Mouse (Mus musculus): Measurements from ENCODE around the gene Zc3h10. TPM values are rescaled to one million over a fixed set of nuclear protein-coding genes. Genes with fewer than 3 reads are reported as not detected.

The Zc3h10 gene
- polyA plus RNA-seq, 1 experiment from 2014 or later: 10.4 TPM

- Histone ChIP-seq H3K27me3 (replicated peaks; ENCODE audit: control insufficient read depth, insufficient read depth, low read length) (no peaks in the 10 kb centered on the region), H3K36me3 (ENCODE audit: control insufficient read depth, insufficient read depth) (no peaks in the 10 kb centered on the region), H3K4me3 (ENCODE audit: low read depth, low read length) (peak overlapping the region; percentile 14; the same call in 1 of the 2 replicates), H3K9me3 (ENCODE audit: control insufficient read depth) (no peaks in the 10 kb centered on the region), H3K4me2 (replicated peaks; ENCODE audit: low read depth) (peak overlapping the region; percentile 53), H3K27ac (ENCODE audit: low read depth, low read length) (0 out of 2 replicates have a peak overlapping the region, but pooled peaks have one; percentile 8), H3K9ac (ENCODE audit: low read depth, low read length) (no peak overlapping the region), H3K4me1 (replicated peaks; ENCODE audit: control insufficient read depth, insufficient read depth, low read length) (no peaks in the 10 kb centered on the region)
- no peak for TF ChIP-seq CTCF (IDR thresholded peaks at IDR 0.05; ENCODE audit: low read depth)
- no peak for ATAC-seq
- WGBS: 73% methylated on average over 4 of the region's 4 CpGs
Measured at GRCm38 (mm10) chr10:128535624-128536265, 11.8 kb downstream of the Zc3h10 start.

- Histone ChIP-seq H3K9me3 (ENCODE audit: control insufficient read depth) (no peaks in the 10 kb centered on the region), H3K9ac (ENCODE audit: low read depth, low read length) (no peak overlapping the region), H3K36me3 (ENCODE audit: control insufficient read depth, insufficient read depth) (no peaks in the 10 kb centered on the region), H3K27me3 (replicated peaks; ENCODE audit: control insufficient read depth, insufficient read depth, low read length) (no peaks in the 10 kb centered on the region), H3K4me1 (replicated peaks; ENCODE audit: control insufficient read depth, insufficient read depth, low read length) (no peaks in the 10 kb centered on the region), H3K4me2 (replicated peaks; ENCODE audit: low read depth) (no peak overlapping the region), H3K4me3 (ENCODE audit: low read depth, low read length) (no peak overlapping the region), H3K27ac (ENCODE audit: low read depth, low read length) (no peak overlapping the region)
- no peak for ATAC-seq
- 52% methylated on average over 2 of the region's 2 CpGs for WGBS
- TF ChIP-seq CTCF (IDR thresholded peaks at IDR 0.05; ENCODE audit: low read depth): no peak
Measured at GRCm38 (mm10) chr10:128535206-128535605, 12.4 kb downstream of the Zc3h10 start.

- H3K27ac ChIP-seq (ENCODE audit: low read depth, low read length): no peak overlapping the region
- no peaks in the 10 kb centered on the region for H3K9me3 ChIP-seq (ENCODE audit: control insufficient read depth)
- H3K4me1 ChIP-seq (replicated peaks; ENCODE audit: control insufficient read depth, insufficient read depth, low read length): no peaks in the 10 kb centered on the region
- no peak for TF ChIP-seq CTCF (IDR thresholded peaks at IDR 0.05; ENCODE audit: low read depth)
- H3K4me3 ChIP-seq (ENCODE audit: low read depth, low read length): peak overlapping the region; percentile 92
- peaks cover 8% of the 10 kb centered on the region for H3K36me3 ChIP-seq (ENCODE audit: control insufficient read depth, insufficient read depth)
- peak overlapping the region; percentile 100 for H3K4me2 ChIP-seq (replicated peaks; ENCODE audit: low read depth)
- ATAC-seq: no peak
- no peaks in the 10 kb centered on the region for H3K27me3 ChIP-seq (replicated peaks; ENCODE audit: control insufficient read depth, insufficient read depth, low read length)
- 26% methylated on average over 28 of the region's 28 CpGs for WGBS
- H3K9ac ChIP-seq (ENCODE audit: low read depth, low read length): peak overlapping the region; percentile 11; the same call in 1 of the 2 replicates
Measured at GRCm38 (mm10) chr10:128526366-128527356, 20.9 kb downstream of the Zc3h10 start.

- no peaks in the 10 kb centered on the region for H3K9me3 ChIP-seq (ENCODE audit: control insufficient read depth)
Measured at GRCm38 (mm10) chr10:128525671-128526308, 21.8 kb downstream of the Zc3h10 start, which contains the start of gene Esyt1. Gene Esyt1, minus strand, starts transcription at chr10:128525871.

GRCm38 (mm10) chr10:128524732-128525662, 22.6 kb downstream of the Zc3h10 start:
- H3K36me3 ChIP-seq (ENCODE audit: control insufficient read depth, insufficient read depth): peaks cover 22% of the 10 kb centered on the region
- peak overlapping the region; percentile 86 for H3K27ac ChIP-seq (ENCODE audit: low read depth, low read length)
- peak overlapping the region; percentile 92 for H3K4me3 ChIP-seq (ENCODE audit: low read depth, low read length)
- no peaks in the 10 kb centered on the region for H3K4me1 ChIP-seq (replicated peaks; ENCODE audit: control insufficient read depth, insufficient read depth, low read length)
- WGBS: under 1% methylated on average over 58 of the region's 58 CpGs
- H3K4me2 ChIP-seq (replicated peaks; ENCODE audit: low read depth): peak overlapping the region; percentile 100
- no peak for TF ChIP-seq CTCF (IDR thresholded peaks at IDR 0.05; ENCODE audit: low read depth)
- ATAC-seq: peak; percentile 48
- no peaks in the 10 kb centered on the region for H3K9me3 ChIP-seq (ENCODE audit: control insufficient read depth)
- H3K9ac ChIP-seq (ENCODE audit: low read depth, low read length): peak overlapping the region; percentile 78
- H3K27me3 ChIP-seq (replicated peaks; ENCODE audit: control insufficient read depth, insufficient read depth, low read length): no peaks in the 10 kb centered on the region

More at GRCm38 (mm10) chr10:128525671-128526308, 21.8 kb downstream of the Zc3h10 start, which contains the start of gene Esyt1:
- peaks cover 16% of the 10 kb centered on the region for H3K36me3 ChIP-seq (ENCODE audit: control insufficient read depth, insufficient read depth)
- peak within 1 kb of the TSS; percentile 86 for H3K27ac ChIP-seq (ENCODE audit: low read depth, low read length)
- WGBS: under 1% methylated on average over 37 of the region's 37 CpGs
- H3K4me1 ChIP-seq (replicated peaks; ENCODE audit: control insufficient read depth, insufficient read depth, low read length): no peaks in the 10 kb centered on the region
- peak; percentile 97 for ATAC-seq
- H3K4me2 ChIP-seq (replicated peaks; ENCODE audit: low read depth): peak within 1 kb of the TSS; percentile 100
- no peaks in the 10 kb centered on the region for H3K27me3 ChIP-seq (replicated peaks; ENCODE audit: control insufficient read depth, insufficient read depth, low read length)
- peak within 1 kb of the TSS; percentile 92 for H3K4me3 ChIP-seq (ENCODE audit: low read depth, low read length)
- H3K9ac ChIP-seq (ENCODE audit: low read depth, low read length): peak within 1 kb of the TSS; percentile 78
- TF ChIP-seq CTCF (IDR thresholded peaks at IDR 0.05; ENCODE audit: low read depth): peak; percentile 74
